Mouse (Mus musculus) CH12.LX (cell line): ENCODE data around the gene Lhx9. TPM values are rescaled to one million over a fixed set of nuclear protein-coding genes. Genes with fewer than 3 reads are reported as not detected.

Experiments used
- DNase-seq: peaks from one replicate; pipeline ENCODE4 v3.0.0-alpha.2; 2013; ENCODE audit errors: extremely low read depth
- H3K27ac ChIP-seq: 2 replicates; pipeline ENCODE4 v1.5.1; 2012; ENCODE audit warnings: low read depth, mild to moderate bottlenecking, control low read depth, moderate library complexity; ENCODE audit not compliant: insufficient read depth
- H3K27me3 ChIP-seq: replicated peaks from 2 replicates; pipeline ENCODE3; 2012; ENCODE audit warnings: inconsistent platforms
- H3K36me3 ChIP-seq, 2 experiments: replicated peaks in 1 of 2; 2 replicates each; pipeline versions ENCODE3 to v1.6.1; 2012; ENCODE audit warnings: inconsistent platforms in 1 of 2, low read length in 1 of 2, mild to moderate bottlenecking in 1 of 2, mixed read lengths in 1 of 2, moderate library complexity in 1 of 2; ENCODE audit not compliant: control insufficient read depth in 1 of 2, insufficient read depth in 1 of 2
- H3K4me1 ChIP-seq, 2 experiments: 2 replicates each; pipeline ENCODE4 v1.6.1; 2012; ENCODE audit warnings: inconsistent platforms in 1 of 2, moderate library complexity in 1 of 2; ENCODE audit not compliant: insufficient read depth in 2 of 2, control insufficient read depth in 1 of 2
- H3K4me2 ChIP-seq: 2 replicates; pipeline ENCODE4 v1.6.1; 2012; ENCODE audit warnings: low read depth, mild to moderate bottlenecking, control low read depth; ENCODE audit not compliant: poor library complexity, insufficient read depth, severe bottlenecking
- H3K4me3 ChIP-seq, 3 experiments: fragments of 150-350 bp in 1 of 3; sonication (generic) in 1 of 3; replicated peaks in 1 of 3; 2 replicates each; pipeline versions ENCODE3 to v1.5.1; 2011 to 2012; ENCODE audit warnings: low read depth in 2 of 3, low read length in 2 of 3, mild to moderate bottlenecking in 2 of 3, moderate library complexity in 2 of 3, control low read depth in 1 of 3, improper control_type of control experiment in 1 of 3, inconsistent platforms in 1 of 3, mixed read lengths in 1 of 3; ENCODE audit not compliant: poor library complexity in 1 of 3
- H3K79me2 ChIP-seq: replicated peaks from 2 replicates; pipeline ENCODE4 v1.6.1; 2012; ENCODE audit warnings: mild to moderate bottlenecking, moderate library complexity; ENCODE audit not compliant: control insufficient read depth, poor library complexity, insufficient read depth, severe bottlenecking; ENCODE audit errors: extremely low read depth
- H3K9ac ChIP-seq: 2 replicates; pipeline ENCODE4 v1.6.1; 2012; ENCODE audit warnings: low read depth, mild to moderate bottlenecking, control low read depth, moderate library complexity; ENCODE audit not compliant: insufficient read depth
- H3K9me3 ChIP-seq: replicated peaks from 2 replicates; pipeline ENCODE3; 2012; ENCODE audit warnings: low read length, inconsistent platforms, mixed read lengths
- CHD2 ChIP-seq: IDR thresholded peaks from 2 replicates; pipeline ENCODE4 v1.6.1; 2011; ENCODE audit warnings: low read length, improper control_type of control experiment
- ELF1 ChIP-seq: IDR thresholded peaks from 2 replicates; pipeline ENCODE4 v1.6.1; 2014; ENCODE audit warnings: low read depth, mild to moderate bottlenecking, inconsistent platforms, low read length, improper control_type of control experiment
- ETS1 ChIP-seq: conservative IDR thresholded peaks from 2 replicates; pipeline ENCODE4 v1.6.1; 2012; ENCODE audit warnings: low read depth, mild to moderate bottlenecking, inconsistent platforms, low read length, improper control_type of control experiment, moderate library complexity
- GABPA ChIP-seq: IDR thresholded peaks from 2 replicates; pipeline ENCODE4 v1.6.1; 2012; ENCODE audit warnings: low read depth, low read length, improper control_type of control experiment, inconsistent platforms; ENCODE audit not compliant: insufficient replicate concordance
- KAT2A ChIP-seq: IDR thresholded peaks from 2 replicates; pipeline ENCODE4 v1.6.1; 2012; ENCODE audit warnings: low read length, improper control_type of control experiment, inconsistent platforms; ENCODE audit not compliant: insufficient replicate concordance
- MAX ChIP-seq: IDR thresholded peaks from 2 replicates; pipeline ENCODE4 v1.6.1; 2011; ENCODE audit warnings: low read length, improper control_type of control experiment
- MAZ ChIP-seq: IDR thresholded peaks from 2 replicates; pipeline ENCODE4 v1.6.1; 2012; ENCODE audit warnings: low read depth, mild to moderate bottlenecking, inconsistent platforms, low read length, improper control_type of control experiment, moderate library complexity
- POLR2A ChIP-seq: IDR thresholded peaks from 2 replicates; pipeline ENCODE4 v1.6.1; 2011; ENCODE audit warnings: low read depth, mild to moderate bottlenecking, improper control_type of control experiment, low read length
- RCOR1 ChIP-seq: conservative IDR thresholded peaks from 2 replicates; pipeline ENCODE4 v1.6.1; 2012; ENCODE audit warnings: low read depth, mild to moderate bottlenecking, inconsistent platforms, low read length, improper control_type of control experiment
- SMC3 ChIP-seq: IDR thresholded peaks from 2 replicates; pipeline ENCODE4 v1.6.1; 2011; ENCODE audit warnings: low read depth, low read length, improper control_type of control experiment
- TCF12 ChIP-seq: IDR thresholded peaks from 2 replicates; pipeline ENCODE4 v1.6.1; 2014; ENCODE audit warnings: low read depth, mild to moderate bottlenecking, inconsistent platforms, low read length, improper control_type of control experiment
- UBTF ChIP-seq: IDR thresholded peaks from 2 replicates; pipeline ENCODE4 v1.6.1; 2012; ENCODE audit warnings: low read depth, mild to moderate bottlenecking, inconsistent platforms, low read length, improper control_type of control experiment, moderate library complexity
- ZC3H11A ChIP-seq: IDR thresholded peaks from 2 replicates; pipeline ENCODE4 v1.6.1; 2012; ENCODE audit warnings: low read depth, mild to moderate bottlenecking, inconsistent platforms, low read length, improper control_type of control experiment
- ZNF384 ChIP-seq: IDR thresholded peaks from 2 replicates; pipeline ENCODE4 v1.6.1; 2012; ENCODE audit warnings: low read depth, low read length, improper control_type of control experiment, inconsistent platforms
- dilution Hi-C: fragments of 300-500 bp; cut with MboI; formaldehyde crosslinking; loops from 2 replicates; pipeline ENCODE4 v1.14.3; 2020; ENCODE audit warnings: low sequenced_read_pairs; ENCODE audit not compliant: extremely low pct_unique_long_range_greater_than_20kb, extremely low pct_ligation_motif_present
- in situ Hi-C: fragments of 300-500 bp; cut with MboI; formaldehyde crosslinking; loops from 3 replicates; pipeline ENCODE4 v1.14.3; 2019; ENCODE audit warnings: low sequenced_read_pairs, low pct_ligation_motif_present, low pct_unique_long_range_greater_than_20kb, mixed read lengths
- polyA plus RNA-seq: library from polyadenylated mRNA; unstranded; fragments of >175 nt; gene quantifications from 2 replicates; pipeline ENCODE4 v1.2.1, GENCODE M21; 2012; ENCODE audit warnings: low read depth; ENCODE audit not compliant: insufficient read length
- total RNA-seq, 2 experiments: library from RNA; depleted of rRNA; stranded (reverse); fragments of 300-350 nt in 1 of 2; fragments of >200 nt in 1 of 2; gene quantifications; 2 replicates each; pipeline ENCODE4 v1.2.3; 2012 to 2014

The Lhx9 gene
- total and polyA plus RNA-seq, 3 experiments, result 0.09 to 0.23 (median 0.21) TPM

GRCm38 (mm10) chr1:138840440-138841305 lies 7.7 kb downstream of the Lhx9 start:
- no peaks in the 10 kb centered on the region for H3K79me2 ChIP-seq
- H3K27me3 ChIP-seq, result no peaks in the 10 kb centered on the region
- dilution Hi-C loops (no loop called here), in situ Hi-C loops (loop anchor here (25.0 kb wide), 2 partner anchors 247 to 322 kb away; no protein-coding TSS in a partner anchor)
- H3K4me2 ChIP-seq, result no peak overlapping the region
- H3K4me3 ChIP-seq, result no peak overlapping the region
- TF ChIP-seq MAZ (no peak), GABPA (no peak), CHD2 (no peak), SMC3 (no peak), UBTF (no peak)
- H3K9me3 ChIP-seq, result no peaks in the 10 kb centered on the region
- no peaks in the 10 kb centered on the region for H3K36me3 ChIP-seq
- H3K9ac ChIP-seq, result no peak overlapping the region
- no peak for DNase-seq
- H3K4me1 ChIP-seq, result peaks cover 3 to 9% of the 10 kb centered on the region in 2 experiments; a peak in 3 of 4 replicates
- no peak overlapping the region for H3K27ac ChIP-seq

DNA sequence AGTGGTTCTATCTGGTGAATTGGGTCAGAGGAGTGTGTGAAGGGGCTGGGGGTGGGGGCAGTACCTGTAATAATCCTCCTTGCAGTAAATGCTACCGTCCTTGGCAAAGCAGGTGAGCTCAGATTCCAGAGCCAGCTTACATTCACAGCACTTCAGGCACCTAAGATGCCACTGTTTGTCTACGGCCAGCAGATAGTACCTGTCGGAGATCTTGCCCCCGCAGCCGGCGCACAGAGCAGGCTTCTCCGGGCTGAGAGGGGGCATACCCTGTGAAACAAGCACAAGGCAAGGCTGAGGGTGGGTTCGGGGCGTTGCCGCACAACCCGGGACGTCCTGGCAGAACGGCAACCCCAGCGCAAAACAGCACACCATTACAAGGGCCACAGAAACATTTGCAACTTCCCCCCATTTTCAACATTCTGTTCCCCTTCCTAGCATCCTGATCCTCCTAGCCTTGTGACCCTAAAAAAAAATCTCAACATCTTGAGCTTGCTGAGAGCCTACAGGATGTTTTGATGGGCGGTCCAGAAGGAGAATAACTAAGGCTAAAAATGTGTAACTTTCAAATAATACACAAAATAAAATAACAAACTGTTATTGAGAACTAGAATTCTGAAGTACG lies 8.5 kb downstream of the Lhx9 start:
- in situ Hi-C loops (loop anchor here (25.0 kb wide), 2 partner anchors 247 to 322 kb away; no protein-coding TSS in a partner anchor), dilution Hi-C loops (no loop called here)
- H3K4me2 ChIP-seq, result no peak overlapping the region
- no peak for DNase-seq
- no peaks in the 10 kb centered on the region for H3K27me3 ChIP-seq
- H3K9me3 ChIP-seq, result no peaks in the 10 kb centered on the region
- no peaks in the 10 kb centered on the region for H3K36me3 ChIP-seq
- no peaks in the 10 kb centered on the region for H3K79me2 ChIP-seq
- peaks cover 3 to 12% of the 10 kb centered on the region in 2 experiments; a peak in 3 of 4 replicates for H3K4me1 ChIP-seq
- no peak overlapping the region for H3K9ac ChIP-seq
- no peak overlapping the region for H3K27ac ChIP-seq
- TF ChIP-seq CHD2 (no peak), ETS1 (no peak)
- no peak overlapping the region for H3K4me3 ChIP-seq

GRCm38 (mm10) chr1:138839291-138839690 lies 9.1 kb downstream of the Lhx9 start:
- dilution Hi-C loops, result no loop called here
- no peaks in the 10 kb centered on the region for H3K27me3 ChIP-seq
- no peaks in the 10 kb centered on the region for H3K9me3 ChIP-seq
- H3K4me2 ChIP-seq, result no peak overlapping the region
- no peak overlapping the region for H3K4me3 ChIP-seq
- H3K4me1 ChIP-seq, result peaks cover 3 to 12% of the 10 kb centered on the region in 2 experiments; a peak in 3 of 4 replicates
- no peaks in the 10 kb centered on the region for H3K79me2 ChIP-seq
- TF ChIP-seq ELF1, result no peak
- no peak for TF ChIP-seq TCF12
- TF ChIP-seq ZNF384, result no peak
- TF ChIP-seq POLR2A, result no peak
- no peak for TF ChIP-seq UBTF
- no peak for TF ChIP-seq MAX
- TF ChIP-seq RCOR1, result no peak
- no peak for TF ChIP-seq ZC3H11A
- TF ChIP-seq KAT2A, result no peak
- H3K27ac ChIP-seq, result no peak overlapping the region
- H3K9ac ChIP-seq, result no peak overlapping the region
- no peak for DNase-seq
- in situ Hi-C loops, result loop anchor here (25.0 kb wide), 2 partner anchors 248 to 323 kb away; no protein-coding TSS in a partner anchor
- H3K36me3 ChIP-seq, result no peaks in the 10 kb centered on the region
